Mouse (Mus musculus) adrenal gland, postnatal 4 days (tissue): ENCODE measurements around the gene Miox. TPM values are rescaled to one million over a fixed set of nuclear protein-coding genes. Genes with fewer than 3 reads are reported as not detected.

Source experiments
- DNase-seq, 2 experiments: peaks; one replicate each; pipeline ENCODE4 v3.0.0; 2021 to 2022; ENCODE audit warnings: low spot score in 2 of 2, mixed read lengths in 2 of 2
- long read RNA-seq, 2 experiments: library from polyadenylated mRNA; stranded (forward); transcript quantifications; one replicate each; pipeline ENCODE4 v2.0.0; 2021
- total RNA-seq, 2 experiments: library from RNA; stranded (reverse); gene quantifications; 2 replicates each; pipeline ENCODE4 v1.2.3; 2021

The Miox gene
- 10 to 100 TPM in 1 of 2 experiments, 1 to 10 TPM in 1; 6.0 to 90.1 TPM for total RNA-seq
- long read RNA-seq, experiment 1, partial matches to known transcripts, result 3 of 5 reads
- long read RNA-seq, experiment 1, other reads (novel, unspliced or antisense), result 2 of 5 reads
- long read RNA-seq, experiment 2, transcript Miox-201 (10 exons, 1,130 nt), result major isoform, 74 of 99 reads
- long read RNA-seq, experiment 2, partial matches to known transcripts, result 2 of 99 reads
- long read RNA-seq, experiment 2, other reads (novel, unspliced or antisense), result 23 of 99 reads

- DNase-seq, result no peak
Observed at GRCm38 (mm10) chr15:89334271-89334670, at the start of gene Miox. TSS of gene Miox (plus strand) at chr15:89334398.

DNA sequence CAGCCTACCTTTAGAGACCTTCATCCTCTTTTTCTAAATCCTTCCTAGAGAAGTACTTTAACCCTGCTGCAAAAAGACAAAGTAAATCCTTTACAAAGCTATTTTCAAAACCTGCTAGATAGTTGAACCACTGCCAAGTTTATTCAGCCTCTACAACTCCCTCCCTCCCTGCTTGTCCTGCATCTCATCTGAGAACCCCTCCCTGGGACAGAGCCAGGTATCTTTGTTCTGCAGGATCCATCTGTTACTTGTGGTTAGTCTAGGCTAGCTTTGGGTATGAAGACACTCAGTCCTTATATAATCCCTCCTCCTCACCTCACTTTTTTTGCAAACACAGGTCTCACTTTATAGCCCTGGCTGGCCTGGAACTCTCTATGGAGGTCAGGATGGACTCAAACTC, 49.2 kb upstream of the Miox start:
- no peak for DNase-seq

- DNase-seq, result no peak
Observed at GRCm38 (mm10) chr15:89285478-89285877, 48.7 kb upstream of the Miox start.

GRCm38 (mm10) chr15:89286114-89286513, 48.1 kb upstream of the Miox start:
- DNase-seq, result no peak

GRCm38 (mm10) chr15:89286582-89286981, 47.6 kb upstream of the Miox start:
- DNase-seq, result no peak

- DNase-seq, result no peak
Observed at GRCm38 (mm10) chr15:89288227-89288767, 45.9 kb upstream of the Miox start.

DNA sequence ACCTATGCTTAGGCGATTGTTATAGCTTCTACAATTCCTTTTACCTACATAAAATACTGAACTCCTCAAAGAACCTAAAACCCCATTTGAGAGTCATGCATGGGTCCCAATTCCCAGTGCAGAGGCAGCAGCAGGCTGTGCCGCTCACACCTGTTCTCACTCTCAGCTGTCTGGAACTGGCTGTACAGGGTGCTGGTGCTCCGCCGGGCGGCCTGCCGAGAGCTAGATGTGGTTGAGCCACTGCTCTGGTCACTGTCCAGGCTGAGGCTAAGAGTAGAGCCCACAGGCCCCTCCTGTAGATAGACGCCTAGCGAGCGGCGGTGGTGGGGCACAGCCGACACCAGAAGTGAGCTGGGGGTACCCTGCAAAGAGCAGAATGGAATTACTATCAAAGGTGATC, 44.7 kb upstream of the Miox start:
- no peak for DNase-seq

DNA sequence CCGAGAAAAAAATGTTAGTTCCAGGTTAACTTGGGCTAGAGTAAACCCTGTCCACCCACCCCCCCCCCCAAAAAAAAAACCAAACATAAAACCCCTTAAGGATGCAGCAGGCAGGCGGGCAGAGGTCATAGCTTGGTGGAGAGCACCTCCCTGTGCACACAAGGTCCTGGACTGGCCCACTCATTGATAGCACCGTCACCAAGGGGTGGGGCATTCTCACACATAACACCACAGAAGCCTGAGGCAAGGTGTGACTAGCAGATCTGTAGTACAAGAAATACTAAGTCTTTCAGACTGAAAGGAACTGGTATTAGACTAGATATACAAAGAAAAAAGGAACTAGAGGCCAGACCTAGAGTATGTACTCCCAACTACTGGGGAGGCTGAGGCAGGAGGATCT, 42.7 kb upstream of the Miox start:
- no peak for DNase-seq

GRCm38 (mm10) chr15:89292795-89293194, 41.4 kb upstream of the Miox start:
- DNase-seq, result no peak

GRCm38 (mm10) chr15:89293778-89294177, 40.4 kb upstream of the Miox start:
- no peak for DNase-seq

- no peak for DNase-seq
Observed at GRCm38 (mm10) chr15:89295580-89296165, 38.5 kb upstream of the Miox start.

- no peak for DNase-seq
Observed at GRCm38 (mm10) chr15:89296465-89296864, 37.7 kb upstream of the Miox start.

DNA sequence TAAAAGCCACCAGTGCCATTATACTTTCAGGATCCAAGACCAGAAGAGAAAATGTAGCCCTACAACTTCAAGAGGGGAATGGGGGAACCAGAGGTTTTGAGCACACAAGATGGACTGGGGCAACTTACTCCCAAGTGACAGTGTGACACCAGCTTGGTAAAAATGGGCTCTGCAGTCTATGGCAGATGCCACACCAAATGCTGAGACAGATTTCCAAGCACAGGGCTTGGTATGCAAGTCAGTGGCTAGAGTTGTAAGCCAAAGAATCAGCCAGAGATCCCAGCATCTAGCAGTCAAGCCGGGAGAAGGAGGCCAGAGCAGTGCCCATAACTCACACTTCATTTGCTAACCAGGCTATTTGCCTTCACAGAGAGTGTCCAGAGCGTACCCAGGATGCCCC, 36.5 kb upstream of the Miox start:
- no peak for DNase-seq

DNA sequence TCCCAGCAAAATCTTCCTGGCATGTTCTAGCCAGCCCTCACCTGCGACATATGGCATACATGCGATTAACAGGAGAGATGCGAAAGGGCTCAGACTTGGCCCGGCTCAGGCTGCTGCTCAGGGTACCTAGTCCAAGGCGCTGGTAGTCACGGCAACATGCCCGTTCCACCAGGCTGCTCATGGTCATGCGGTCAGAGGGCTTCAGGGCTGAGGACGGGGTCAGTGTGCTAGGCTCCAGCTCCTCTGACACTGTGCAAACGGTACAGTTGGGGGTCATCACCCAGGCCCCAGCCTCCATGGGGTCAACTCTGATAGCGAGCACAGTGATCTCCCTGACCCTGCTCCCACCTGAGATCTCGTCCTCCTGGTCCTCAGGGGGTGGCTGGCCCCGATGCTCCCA, 34.0 kb upstream of the Miox start:
- DNase-seq, result no peak

GRCm38 (mm10) chr15:89300600-89300999, 33.6 kb upstream of the Miox start:
- no peak for DNase-seq

DNA sequence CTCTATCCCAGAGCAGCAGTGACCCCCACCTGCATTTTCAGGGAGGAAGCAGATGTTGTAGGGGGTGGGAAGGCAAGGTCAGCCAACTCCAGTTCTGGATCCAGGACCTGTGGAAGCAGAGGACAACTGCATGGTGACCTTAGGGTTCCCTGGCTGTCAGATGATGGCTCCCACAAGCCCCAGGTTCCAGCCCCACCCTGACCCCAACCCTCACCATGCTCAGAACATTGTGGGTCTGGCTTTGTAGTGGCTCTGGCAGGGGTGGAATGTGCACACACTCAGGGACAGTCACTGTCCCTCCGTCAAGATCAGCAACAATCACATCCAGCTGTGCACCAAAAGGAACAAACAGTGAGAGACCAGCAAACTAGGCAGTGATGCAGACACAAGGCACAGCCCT, 28.2 kb upstream of the Miox start:
- DNase-seq, result no peak

GRCm38 (mm10) chr15:89307461-89307860, 26.7 kb upstream of the Miox start:
- no peak for DNase-seq

DNA sequence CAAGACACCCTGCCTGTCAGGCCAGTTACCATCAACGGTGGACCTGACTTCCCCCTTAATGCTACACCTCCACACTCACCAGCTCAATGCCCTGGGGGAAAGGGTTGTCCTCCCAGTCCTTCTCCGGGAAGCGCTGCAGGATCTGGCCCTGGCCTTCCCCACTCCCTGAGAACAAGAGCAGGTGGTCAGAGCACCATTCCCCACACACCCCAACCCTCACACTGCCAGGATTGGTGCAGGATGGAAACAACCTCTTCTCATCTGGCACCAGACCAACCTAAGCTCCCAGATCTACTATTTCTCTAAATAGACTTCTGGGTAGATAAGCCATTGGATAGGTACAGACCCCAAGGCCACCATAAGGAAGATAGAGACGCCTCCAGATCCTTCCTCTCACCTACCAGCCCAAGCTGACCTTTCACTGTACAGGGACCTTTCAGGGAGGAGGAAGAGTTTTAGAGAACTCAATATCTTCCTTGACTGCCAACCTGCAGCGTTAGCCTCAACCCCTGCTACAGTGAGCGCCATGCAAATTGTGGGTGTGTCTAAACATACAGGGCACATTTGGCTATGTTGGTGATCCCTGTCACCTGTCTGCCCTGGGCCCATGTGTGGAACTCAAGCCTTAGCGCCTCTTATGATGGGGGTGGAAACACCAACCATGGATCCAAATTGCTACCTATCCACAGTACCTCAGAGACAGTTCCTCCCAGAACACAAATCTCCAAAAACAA, 25.6 kb upstream of the Miox start:
- DNase-seq, result no peak

GRCm38 (mm10) chr15:89309962-89310498, 24.2 kb upstream of the Miox start:
- no peak for DNase-seq

DNA sequence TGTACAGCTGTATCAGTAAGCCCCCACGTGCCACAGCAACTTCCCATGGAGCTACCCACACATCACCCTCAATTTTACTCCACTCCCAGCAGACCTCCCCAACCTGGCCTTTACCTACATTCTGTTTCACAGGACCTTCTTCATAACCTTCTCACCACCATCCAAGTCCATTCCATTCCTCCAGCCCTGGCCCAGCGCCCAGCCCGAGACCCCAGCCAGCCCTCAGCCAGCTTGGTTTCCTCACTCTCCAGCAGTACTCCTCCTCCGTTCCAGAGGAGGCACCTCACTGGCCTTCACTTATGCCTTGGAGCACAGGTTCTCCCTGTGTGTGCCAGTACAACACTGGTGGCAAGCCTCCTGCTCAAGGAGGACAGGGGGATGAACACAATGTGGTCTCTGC, 20.8 kb upstream of the Miox start:
- no peak for DNase-seq

- DNase-seq, result no peak
Observed at GRCm38 (mm10) chr15:89314107-89314506, 20.1 kb upstream of the Miox start.
